Mouse (Mus musculus): ENCODE data around the gene Rad51b. TPM values are rescaled to one million over a fixed set of nuclear protein-coding genes. Genes with fewer than 3 reads are reported as not detected.

The Rad51b gene
- polyA plus RNA-seq, 1 experiment from 2014 or later, result 4.9 TPM

DNA sequence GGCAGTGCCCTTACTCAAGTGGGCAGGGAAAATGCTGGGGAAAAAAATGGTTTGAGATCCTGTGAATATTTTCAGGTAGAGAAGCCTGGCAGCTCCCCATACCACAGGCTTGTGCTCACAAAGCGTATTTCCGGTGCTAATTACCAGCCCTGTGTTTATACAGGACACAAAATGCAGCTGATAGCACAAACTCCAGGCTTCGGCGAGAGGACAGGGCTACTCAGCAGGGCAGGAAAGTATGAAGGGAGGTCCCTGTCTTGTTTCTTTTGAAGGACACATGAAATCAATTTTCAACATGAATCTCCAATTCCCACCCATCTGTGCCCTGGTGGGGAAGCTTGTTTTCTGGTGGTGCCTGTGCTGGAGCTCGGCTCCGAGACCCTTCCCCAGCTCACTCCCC lies 546.4 kb downstream of the Rad51b start:
- Histone ChIP-seq H3K36me3 (replicated peaks; ENCODE audit: control insufficient read depth, insufficient read depth, low read depth, low read length) (no peaks in the 10 kb centered on the region), H3K4me2 (ENCODE audit: low read depth, low read length) (no peak overlapping the region), H3K4me3 (ENCODE audit: low read depth, low read length) (no peak overlapping the region), H3K27ac (replicated peaks; ENCODE audit: low read depth, low read length) (peak overlapping the region; percentile 84), H3K9ac (replicated peaks; ENCODE audit: low read length) (no peak overlapping the region), H3K27me3 (ENCODE audit: control insufficient read depth, insufficient read depth, low read length) (no peaks in the 10 kb centered on the region), H3K9me3 (replicated peaks; ENCODE audit: control insufficient read depth, low read length) (no peaks in the 10 kb centered on the region), H3K4me1 (ENCODE audit: control insufficient read depth, insufficient read depth, low read length) (peaks cover 41% of the 10 kb centered on the region)
- ATAC-seq (replicated peaks; ENCODE audit: insufficient number of reproducible peaks, low FRiP score, low TSS enrichment, low read depth) (no peak), DNase-seq (ENCODE audit: low spot score) (peak; percentile 61)
- 27% methylated on average over 6 of the region's 6 CpGs for WGBS

DNA sequence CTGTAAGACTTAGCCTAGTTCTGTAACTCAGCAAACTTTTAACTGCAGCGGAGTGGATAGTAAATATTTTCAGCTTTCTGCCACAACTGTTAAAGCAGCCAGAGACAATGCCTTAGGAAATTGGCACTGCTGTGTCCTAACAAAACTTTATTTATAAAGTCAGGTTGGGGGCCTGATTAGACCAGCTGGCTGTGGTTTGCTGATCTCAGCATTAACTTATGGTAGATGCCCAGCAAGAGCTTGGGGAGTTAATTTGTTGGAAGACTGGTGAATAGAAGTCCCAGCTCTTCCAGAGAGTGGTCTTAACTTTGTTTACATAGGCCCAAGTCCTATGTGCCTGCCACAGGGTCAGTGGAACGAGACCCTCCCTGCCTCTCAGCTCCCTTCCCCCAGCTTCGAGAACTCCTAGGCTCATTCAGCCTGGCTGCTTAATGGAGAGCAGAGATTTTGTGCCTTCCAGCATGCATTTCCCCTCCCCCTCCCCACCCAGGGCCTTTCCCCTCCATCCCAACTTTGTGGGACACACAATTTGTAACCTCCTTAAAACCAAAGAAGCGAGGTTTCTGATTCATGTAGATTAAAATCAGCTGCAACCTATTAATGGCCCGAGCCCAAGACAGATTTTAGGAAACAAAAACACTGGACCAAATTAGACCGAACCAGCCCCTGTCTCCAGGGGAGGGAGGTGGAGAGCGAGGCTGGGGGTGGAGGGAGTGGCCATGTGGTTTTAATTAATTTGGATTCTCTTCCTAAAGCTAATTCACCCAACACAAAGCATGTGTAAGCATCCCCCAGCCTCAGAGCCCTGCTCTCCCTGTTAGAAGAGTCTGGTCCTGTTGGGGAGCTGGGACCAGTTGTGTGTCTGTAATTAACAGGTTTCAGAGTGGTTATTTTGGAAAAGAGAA lies 549.4 kb downstream of the Rad51b start:
- DNase-seq (ENCODE audit: low spot score) (peak; percentile 94), ATAC-seq (replicated peaks; ENCODE audit: insufficient number of reproducible peaks, low FRiP score, low TSS enrichment, low read depth) (peak; percentile 63)
- H3K4me3 ChIP-seq (ENCODE audit: low read depth, low read length), result no peak overlapping the region
- no peaks in the 10 kb centered on the region for H3K27me3 ChIP-seq (ENCODE audit: control insufficient read depth, insufficient read depth, low read length)
- peak overlapping the region; percentile 78 for H3K27ac ChIP-seq (replicated peaks; ENCODE audit: low read depth, low read length)
- no peaks in the 10 kb centered on the region for H3K36me3 ChIP-seq (replicated peaks; ENCODE audit: control insufficient read depth, insufficient read depth, low read depth, low read length)
- no peak overlapping the region for H3K9ac ChIP-seq (replicated peaks; ENCODE audit: low read length)
- H3K4me1 ChIP-seq (ENCODE audit: control insufficient read depth, insufficient read depth, low read length), result peaks cover 33% of the 10 kb centered on the region
- 17% methylated on average over 7 of the region's 7 CpGs for WGBS
- H3K9me3 ChIP-seq (replicated peaks; ENCODE audit: control insufficient read depth, low read length), result no peaks in the 10 kb centered on the region
- no peak overlapping the region for H3K4me2 ChIP-seq (ENCODE audit: low read depth, low read length)

DNA sequence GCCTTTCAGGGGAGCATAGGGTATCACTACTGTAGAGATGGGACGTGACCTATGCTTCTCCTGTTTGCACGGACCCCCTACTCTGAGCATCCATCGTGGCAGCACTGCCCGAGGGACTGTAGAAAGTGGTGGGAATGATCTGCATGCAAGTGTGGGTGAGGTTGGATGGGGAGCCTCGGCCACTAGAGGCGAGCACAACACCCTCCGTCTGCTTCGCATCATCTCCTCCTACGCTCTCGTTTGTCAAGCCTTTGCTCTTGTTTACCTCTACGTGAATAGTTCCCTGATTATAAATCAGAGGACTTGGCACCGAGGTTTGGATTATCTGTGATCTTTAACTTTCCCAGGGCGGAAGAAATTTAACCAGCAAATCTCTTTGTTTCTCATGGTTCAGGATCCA lies 551.5 kb downstream of the Rad51b start:
- Histone ChIP-seq H3K4me1 (ENCODE audit: control insufficient read depth, insufficient read depth, low read length) (peaks cover 16% of the 10 kb centered on the region), H3K9ac (replicated peaks; ENCODE audit: low read length) (no peak overlapping the region), H3K4me3 (ENCODE audit: low read depth, low read length) (no peak overlapping the region), H3K4me2 (ENCODE audit: low read depth, low read length) (no peak overlapping the region), H3K36me3 (replicated peaks; ENCODE audit: control insufficient read depth, insufficient read depth, low read depth, low read length) (no peaks in the 10 kb centered on the region), H3K27me3 (ENCODE audit: control insufficient read depth, insufficient read depth, low read length) (no peaks in the 10 kb centered on the region), H3K27ac (replicated peaks; ENCODE audit: low read depth, low read length) (no peak overlapping the region), H3K9me3 (replicated peaks; ENCODE audit: control insufficient read depth, low read length) (no peaks in the 10 kb centered on the region)
- WGBS, result 48% methylated on average over 13 of the region's 13 CpGs
- ATAC-seq (replicated peaks; ENCODE audit: insufficient number of reproducible peaks, low FRiP score, low TSS enrichment, low read depth) (no peak), DNase-seq (ENCODE audit: low spot score) (no peak)

DNA sequence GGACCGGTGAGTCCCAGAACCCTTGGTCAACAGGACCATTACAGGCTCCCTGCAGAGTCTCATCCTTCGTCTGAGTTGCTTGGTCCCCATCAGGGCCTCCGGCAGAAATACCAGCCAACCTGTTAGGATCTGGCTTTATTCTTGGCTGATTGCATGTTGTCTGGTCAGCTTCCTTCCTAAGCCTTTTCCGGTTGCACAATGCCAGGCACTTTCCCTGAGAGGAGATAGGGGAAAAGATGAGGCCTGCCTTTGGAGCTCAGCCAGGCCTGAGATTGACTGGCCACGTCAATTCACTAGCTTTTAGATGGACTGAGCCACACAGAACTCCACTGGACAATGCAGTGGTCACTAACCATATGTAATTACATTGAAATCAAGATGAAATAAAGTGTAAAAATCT lies 552.9 kb downstream of the Rad51b start:
- ATAC-seq (replicated peaks; ENCODE audit: insufficient number of reproducible peaks, low FRiP score, low TSS enrichment, low read depth) (no peak), DNase-seq (ENCODE audit: low spot score) (no peak)
- no peak overlapping the region for H3K4me2 ChIP-seq (ENCODE audit: low read depth, low read length)
- no peaks in the 10 kb centered on the region for H3K9me3 ChIP-seq (replicated peaks; ENCODE audit: control insufficient read depth, low read length)
- WGBS, result 81% methylated on average over 5 of the region's 5 CpGs
- H3K27me3 ChIP-seq (ENCODE audit: control insufficient read depth, insufficient read depth, low read length), result no peaks in the 10 kb centered on the region
- H3K27ac ChIP-seq (replicated peaks; ENCODE audit: low read depth, low read length), result no peak overlapping the region
- H3K4me1 ChIP-seq (ENCODE audit: control insufficient read depth, insufficient read depth, low read length), result peaks cover 6% of the 10 kb centered on the region
- no peak overlapping the region for H3K9ac ChIP-seq (replicated peaks; ENCODE audit: low read length)
- no peak overlapping the region for H3K4me3 ChIP-seq (ENCODE audit: low read depth, low read length)
- H3K36me3 ChIP-seq (replicated peaks; ENCODE audit: control insufficient read depth, insufficient read depth, low read depth, low read length), result no peaks in the 10 kb centered on the region

DNA sequence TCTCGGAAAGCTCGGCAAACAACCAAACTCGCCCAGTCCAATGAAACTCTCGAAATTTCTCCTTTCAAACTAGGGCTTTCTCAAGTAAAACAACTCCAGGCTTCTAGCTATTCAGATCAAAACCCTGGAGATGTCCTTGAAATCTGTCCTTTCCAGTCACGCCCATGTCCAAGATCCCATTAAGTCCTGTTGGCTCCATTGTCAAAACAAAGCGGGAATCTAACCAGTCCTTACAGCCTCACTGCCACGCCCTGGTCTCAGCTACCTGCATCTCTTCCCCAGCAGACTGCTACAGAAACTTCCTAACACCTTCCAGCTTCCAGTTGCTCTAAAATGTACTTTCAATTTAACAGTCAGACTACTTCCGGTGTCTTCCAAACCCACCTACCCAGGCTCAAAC lies 554.8 kb downstream of the Rad51b start:
- H3K9ac ChIP-seq (replicated peaks; ENCODE audit: low read length), result no peak overlapping the region
- H3K27ac ChIP-seq (replicated peaks; ENCODE audit: low read depth, low read length), result no peak overlapping the region
- no peaks in the 10 kb centered on the region for H3K36me3 ChIP-seq (replicated peaks; ENCODE audit: control insufficient read depth, insufficient read depth, low read depth, low read length)
- DNase-seq (ENCODE audit: low spot score) (no peak), ATAC-seq (replicated peaks; ENCODE audit: insufficient number of reproducible peaks, low FRiP score, low TSS enrichment, low read depth) (no peak)
- H3K9me3 ChIP-seq (replicated peaks; ENCODE audit: control insufficient read depth, low read length), result no peaks in the 10 kb centered on the region
- H3K4me2 ChIP-seq (ENCODE audit: low read depth, low read length), result no peak overlapping the region
- H3K4me3 ChIP-seq (ENCODE audit: low read depth, low read length), result no peak overlapping the region
- no peaks in the 10 kb centered on the region for H3K27me3 ChIP-seq (ENCODE audit: control insufficient read depth, insufficient read depth, low read length)
- H3K4me1 ChIP-seq (ENCODE audit: control insufficient read depth, insufficient read depth, low read length), result no peaks in the 10 kb centered on the region
- 86% methylated on average over 8 of the region's 8 CpGs for WGBS

DNA sequence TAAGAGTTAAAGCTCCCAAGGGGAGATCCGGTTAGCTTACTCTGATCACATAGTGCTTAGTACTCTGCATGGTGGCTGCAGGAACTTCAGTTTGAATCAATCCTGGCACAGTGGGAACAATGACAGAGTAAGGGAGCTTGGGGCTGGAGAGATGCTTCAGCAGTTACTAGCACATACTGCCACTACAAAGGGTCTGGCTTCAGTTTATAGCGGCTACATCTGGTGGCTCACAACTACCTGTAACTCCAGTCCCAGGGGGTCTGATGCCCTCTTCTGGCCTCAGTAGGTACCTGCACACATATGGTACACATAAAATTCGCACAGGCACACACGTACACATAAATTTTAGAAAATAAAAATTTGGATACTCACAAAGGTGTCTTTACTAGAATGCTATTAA lies 555.5 kb downstream of the Rad51b start:
- Histone ChIP-seq H3K27ac (replicated peaks; ENCODE audit: low read depth, low read length) (no peak overlapping the region), H3K4me2 (ENCODE audit: low read depth, low read length) (no peak overlapping the region), H3K9me3 (replicated peaks; ENCODE audit: control insufficient read depth, low read length) (no peaks in the 10 kb centered on the region), H3K27me3 (ENCODE audit: control insufficient read depth, insufficient read depth, low read length) (no peaks in the 10 kb centered on the region), H3K36me3 (replicated peaks; ENCODE audit: control insufficient read depth, insufficient read depth, low read depth, low read length) (no peaks in the 10 kb centered on the region), H3K4me1 (ENCODE audit: control insufficient read depth, insufficient read depth, low read length) (no peaks in the 10 kb centered on the region), H3K9ac (replicated peaks; ENCODE audit: low read length) (no peak overlapping the region), H3K4me3 (ENCODE audit: low read depth, low read length) (no peak overlapping the region)
- WGBS, result 96% methylated on average over 4 of the region's 4 CpGs
- no peak for DNase-seq (ENCODE audit: low spot score)
- ATAC-seq (replicated peaks; ENCODE audit: insufficient number of reproducible peaks, low FRiP score, low TSS enrichment, low read depth), result no peak

DNA sequence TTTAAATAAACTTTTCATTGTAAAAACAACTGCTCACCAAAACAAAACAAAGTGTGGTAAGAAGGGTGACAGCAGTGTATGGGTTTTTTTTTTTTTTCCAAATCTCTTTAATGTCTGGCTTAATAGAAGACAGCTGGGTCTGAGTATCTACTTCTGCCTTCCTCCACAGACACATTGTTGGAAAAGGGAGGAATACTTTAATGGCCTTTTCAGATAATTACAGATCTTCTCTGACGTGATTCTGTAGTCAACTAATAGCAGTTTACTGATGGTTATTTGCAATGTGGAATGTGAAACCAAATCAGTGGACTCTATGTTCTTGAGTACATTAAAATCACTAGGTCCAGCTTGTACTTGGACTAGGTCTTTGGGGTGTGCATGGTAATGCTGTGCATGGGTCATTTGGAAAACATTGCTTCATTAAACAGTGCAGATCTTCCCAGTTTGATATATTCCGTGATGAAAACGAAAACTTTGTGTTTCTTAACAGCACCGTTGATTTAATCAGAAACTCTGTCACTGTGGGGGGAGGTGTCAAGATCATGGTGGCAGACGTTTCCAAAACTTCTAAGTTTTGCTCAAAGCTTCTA lies 556.9 kb downstream of the Rad51b start:
- 68% methylated on average over 5 of the region's 5 CpGs for WGBS
- Histone ChIP-seq H3K27ac (replicated peaks; ENCODE audit: low read depth, low read length) (no peak overlapping the region), H3K9ac (replicated peaks; ENCODE audit: low read length) (no peak overlapping the region), H3K27me3 (ENCODE audit: control insufficient read depth, insufficient read depth, low read length) (no peaks in the 10 kb centered on the region), H3K4me3 (ENCODE audit: low read depth, low read length) (no peak overlapping the region), H3K9me3 (replicated peaks; ENCODE audit: control insufficient read depth, low read length) (no peaks in the 10 kb centered on the region), H3K4me2 (ENCODE audit: low read depth, low read length) (no peak overlapping the region), H3K36me3 (replicated peaks; ENCODE audit: control insufficient read depth, insufficient read depth, low read depth, low read length) (no peaks in the 10 kb centered on the region), H3K4me1 (ENCODE audit: control insufficient read depth, insufficient read depth, low read length) (no peaks in the 10 kb centered on the region)
- no peak for ATAC-seq (replicated peaks; ENCODE audit: insufficient number of reproducible peaks, low FRiP score, low TSS enrichment, low read depth)
- DNase-seq (ENCODE audit: low spot score), result no peak

DNA sequence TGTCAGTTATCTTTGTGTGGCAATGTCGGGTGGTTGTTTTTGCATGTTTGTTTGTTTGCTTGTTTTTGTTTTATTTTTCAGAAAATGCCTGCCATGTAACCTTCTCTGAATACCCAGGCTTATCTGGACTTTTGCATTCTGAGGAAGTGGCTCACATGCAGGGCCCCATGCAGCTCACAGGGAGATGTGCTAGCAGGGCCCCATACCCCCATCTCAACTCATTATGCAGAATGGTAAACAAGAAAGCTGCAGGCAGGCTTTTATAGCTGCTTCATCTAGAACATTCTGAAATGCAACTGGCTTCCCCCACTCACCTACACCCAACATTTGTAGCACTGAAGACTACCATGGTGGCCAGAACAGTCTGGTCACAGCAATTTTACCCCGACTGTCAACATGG lies 557.4 kb downstream of the Rad51b start:
- ATAC-seq (replicated peaks; ENCODE audit: insufficient number of reproducible peaks, low FRiP score, low TSS enrichment, low read depth) (no peak), DNase-seq (ENCODE audit: low spot score) (no peak)
- no peaks in the 10 kb centered on the region for H3K9me3 ChIP-seq (replicated peaks; ENCODE audit: control insufficient read depth, low read length)
- no peak overlapping the region for H3K4me3 ChIP-seq (ENCODE audit: low read depth, low read length)
- no peaks in the 10 kb centered on the region for H3K27me3 ChIP-seq (ENCODE audit: control insufficient read depth, insufficient read depth, low read length)
- 91% methylated on average over 2 of the region's 2 CpGs for WGBS
- H3K4me1 ChIP-seq (ENCODE audit: control insufficient read depth, insufficient read depth, low read length), result no peaks in the 10 kb centered on the region
- no peaks in the 10 kb centered on the region for H3K36me3 ChIP-seq (replicated peaks; ENCODE audit: control insufficient read depth, insufficient read depth, low read depth, low read length)
- H3K27ac ChIP-seq (replicated peaks; ENCODE audit: low read depth, low read length), result no peak overlapping the region
- H3K9ac ChIP-seq (replicated peaks; ENCODE audit: low read length), result no peak overlapping the region
- no peak overlapping the region for H3K4me2 ChIP-seq (ENCODE audit: low read depth, low read length)

Measured in embryonic facial prominence, embryonic 11.5 days (tissue).